Mouse (Mus musculus): ENCODE measurements around the gene Cnpy3.

Gene Cnpy3

GRCm38 (mm10) chr17:46763544-46763943 lies 11.5 kb upstream of the Cnpy3 start, which contains the start of gene Ptcra:
Gene Ptcra, minus strand, starts transcription at chr17:46763712.
- DNase-seq: no peak

GRCm38 (mm10) chr17:46758753-46759152 lies 6.7 kb upstream of the Cnpy3 start:
- DNase-seq: no peak

GRCm38 (mm10) chr17:46751056-46751793 lies 789 bp downstream of the Cnpy3 start:
- no peak for DNase-seq

- DNase-seq: no peak
These were observed 1.4 kb downstream of the Cnpy3 start for GRCm38 (mm10) chr17:46750580-46750979.

GRCm38 (mm10) chr17:46749282-46749681 lies 2.7 kb downstream of the Cnpy3 start:
- DNase-seq: no peak

GRCm38 (mm10) chr17:46747806-46748205 lies 4.2 kb downstream of the Cnpy3 start:
- DNase-seq: no peak

- no peak for DNase-seq
These were observed 4.8 kb downstream of the Cnpy3 start for GRCm38 (mm10) chr17:46747234-46747633.

GRCm38 (mm10) chr17:46745506-46745905 lies 6.5 kb downstream of the Cnpy3 start:
- no peak for DNase-seq

GRCm38 (mm10) chr17:46742986-46743385 lies 9.0 kb downstream of the Cnpy3 start:
- peak; percentile 46 for DNase-seq

- no peak for DNase-seq
These were observed 10.7 kb downstream of the Cnpy3 start for GRCm38 (mm10) chr17:46741305-46741704.

GRCm38 (mm10) chr17:46736160-46736559 lies 15.9 kb downstream of the Cnpy3 start:
- no peak for DNase-seq

- DNase-seq: no peak
These were observed 16.7 kb downstream of the Cnpy3 start for GRCm38 (mm10) chr17:46735287-46735686.

- DNase-seq: no peak
These were observed 18.0 kb downstream of the Cnpy3 start for GRCm38 (mm10) chr17:46734055-46734454.

- peak; percentile 94 for DNase-seq
These were observed 23.1 kb downstream of the Cnpy3 start, which contains the start of gene Gnmt for GRCm38 (mm10) chr17:46728904-46729318. Gene Gnmt, minus strand, starts transcription at chr17:46729168.

GRCm38 (mm10) chr17:46728496-46728895 lies 23.5 kb downstream of the Cnpy3 start:
- no peak for DNase-seq

GRCm38 (mm10) chr17:46728021-46728420 lies 24.0 kb downstream of the Cnpy3 start:
- peak; percentile 56 for DNase-seq

- no peak for DNase-seq
These were observed 24.7 kb downstream of the Cnpy3 start for GRCm38 (mm10) chr17:46727271-46727670.

- no peak for DNase-seq
These were observed 26.0 kb downstream of the Cnpy3 start for GRCm38 (mm10) chr17:46725731-46726645.

GRCm38 (mm10) chr17:46725273-46725672 lies 26.7 kb downstream of the Cnpy3 start:
- DNase-seq: no peak

GRCm38 (mm10) chr17:46724477-46725084 lies 27.4 kb downstream of the Cnpy3 start:
- DNase-seq: no peak

GRCm38 (mm10) chr17:46721077-46721476 lies 30.9 kb downstream of the Cnpy3 start:
- DNase-seq: no peak

GRCm38 (mm10) chr17:46714756-46715481 lies 37.1 kb downstream of the Cnpy3 start:
- no peak for DNase-seq

GRCm38 (mm10) chr17:46713849-46714248 lies 38.2 kb downstream of the Cnpy3 start:
- no peak for DNase-seq
